Mouse (Mus musculus) WW6 (cell line): ENCODE measurements around the gene Kalrn.

Source experiments
- DNase-seq: peaks from one replicate; pipeline ENCODE4 v3.0.0-alpha.2; 2013; ENCODE audit warnings: low read depth, low spot score

Gene Kalrn

GRCm38 (mm10) chr16:34430131-34430530 lies 143.2 kb downstream of the Kalrn start:
- no peak for DNase-seq

DNA sequence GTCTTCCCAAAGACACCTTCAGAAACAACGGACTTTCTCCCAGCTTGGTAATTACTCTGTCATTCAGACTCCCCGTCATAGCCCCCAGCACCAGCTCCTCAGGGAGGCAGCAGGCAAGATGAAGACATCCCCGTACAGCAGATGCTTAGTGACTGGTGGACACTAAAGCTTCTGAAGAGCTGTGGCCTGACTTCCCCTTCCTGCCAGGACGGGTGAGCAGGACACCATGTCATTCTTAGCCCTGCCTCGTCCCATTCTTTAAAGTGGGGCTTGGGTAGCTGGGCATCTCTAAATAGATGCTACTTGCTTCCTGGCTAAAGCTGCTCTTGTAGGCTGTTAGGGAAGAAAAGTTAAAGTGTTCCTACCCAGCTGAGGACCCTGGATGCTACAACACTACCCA lies 145.7 kb downstream of the Kalrn start:
- DNase-seq = no peak

GRCm38 (mm10) chr16:34421473-34421872 lies 151.9 kb downstream of the Kalrn start:
- DNase-seq = no peak

GRCm38 (mm10) chr16:34417966-34418365 lies 155.4 kb downstream of the Kalrn start:
- DNase-seq = no peak

DNA sequence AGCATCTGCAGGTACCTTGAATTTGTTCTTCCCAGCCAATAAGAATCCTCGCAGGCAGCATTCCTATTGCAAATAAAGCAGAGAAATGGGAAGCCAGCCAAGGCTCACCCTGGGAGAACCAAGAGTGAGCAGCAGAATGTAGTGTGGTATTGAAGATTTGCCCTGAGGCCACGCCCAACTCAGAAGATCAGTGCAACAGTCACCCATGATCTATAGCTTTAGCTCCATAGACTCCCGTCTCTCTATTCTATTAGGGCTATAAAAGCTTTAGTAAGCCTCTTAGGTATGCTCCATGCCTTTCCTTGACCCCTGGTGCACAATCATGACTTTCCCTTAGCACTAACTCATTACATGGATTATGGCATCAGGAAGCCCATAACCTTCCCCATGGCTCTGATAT lies 155.9 kb downstream of the Kalrn start:
- DNase-seq = no peak

DNA sequence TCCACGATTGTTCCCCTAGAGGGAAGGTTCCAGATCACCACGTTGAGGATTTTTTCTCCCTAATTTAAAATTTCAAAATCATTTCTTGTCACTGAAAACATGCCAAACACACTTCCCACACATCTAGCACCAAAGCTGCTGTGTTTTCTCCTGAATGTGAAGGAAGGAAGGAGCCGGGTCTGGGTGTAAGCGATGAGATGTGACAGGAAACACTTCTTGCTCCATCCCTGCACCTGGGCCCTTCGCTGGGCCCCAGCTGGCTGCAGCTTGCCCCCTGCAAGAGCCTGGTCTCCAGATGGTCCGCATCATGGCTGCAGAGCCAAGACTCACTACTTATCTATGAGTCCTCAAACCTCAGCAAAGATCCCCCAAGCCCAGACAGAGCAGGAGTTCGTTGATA lies 158.8 kb downstream of the Kalrn start:
- no peak for DNase-seq

GRCm38 (mm10) chr16:34413868-34414333 lies 159.4 kb downstream of the Kalrn start:
- DNase-seq = no peak

DNA sequence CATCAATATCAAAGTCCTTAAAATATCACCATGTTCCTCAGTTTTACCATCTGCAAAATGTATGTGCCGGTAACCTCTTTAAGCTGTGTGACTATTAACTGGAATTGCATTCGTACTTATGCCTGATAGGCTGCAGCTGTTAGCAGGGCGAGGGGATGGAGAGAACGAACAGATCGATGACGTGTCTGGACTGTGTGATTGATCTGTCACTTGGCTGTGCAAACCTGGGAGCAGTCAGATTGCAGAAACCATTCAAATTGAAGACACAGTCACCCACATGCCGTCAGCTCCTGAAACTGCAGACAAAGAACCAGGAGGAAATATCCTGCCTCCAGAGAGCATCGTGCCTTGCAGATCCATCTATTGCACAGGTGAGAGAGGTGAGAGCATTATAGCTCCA lies 166.3 kb downstream of the Kalrn start:
- no peak for DNase-seq

DNA sequence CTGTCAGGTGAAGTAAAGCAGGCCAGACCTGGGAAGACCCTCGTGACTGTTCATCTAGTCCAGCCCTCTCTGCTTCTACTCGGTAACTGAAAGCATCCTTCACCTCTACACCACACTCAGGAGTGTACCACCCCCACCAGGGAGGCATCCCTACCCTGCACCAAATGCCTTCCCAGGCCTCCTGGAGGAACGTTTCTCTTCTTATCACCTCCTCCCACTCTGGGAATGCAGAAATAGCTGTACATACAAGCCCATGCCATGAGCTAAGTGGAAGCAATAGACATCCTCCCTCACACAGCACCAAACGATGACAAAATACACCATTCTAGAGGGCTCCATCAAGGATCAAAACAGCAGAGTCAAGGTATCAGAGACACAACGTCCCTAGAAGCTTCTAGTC lies 168.2 kb downstream of the Kalrn start:
- DNase-seq = no peak

- no peak for DNase-seq
Observed at GRCm38 (mm10) chr16:34401216-34401615, 172.1 kb downstream of the Kalrn start.

- DNase-seq = peak; percentile 7
Observed at GRCm38 (mm10) chr16:34400102-34400728, 173.1 kb downstream of the Kalrn start.

- no peak for DNase-seq
Observed at GRCm38 (mm10) chr16:34395221-34395811, 178.0 kb downstream of the Kalrn start.

GRCm38 (mm10) chr16:34389520-34390271 lies 183.6 kb downstream of the Kalrn start:
- DNase-seq = no peak

DNA sequence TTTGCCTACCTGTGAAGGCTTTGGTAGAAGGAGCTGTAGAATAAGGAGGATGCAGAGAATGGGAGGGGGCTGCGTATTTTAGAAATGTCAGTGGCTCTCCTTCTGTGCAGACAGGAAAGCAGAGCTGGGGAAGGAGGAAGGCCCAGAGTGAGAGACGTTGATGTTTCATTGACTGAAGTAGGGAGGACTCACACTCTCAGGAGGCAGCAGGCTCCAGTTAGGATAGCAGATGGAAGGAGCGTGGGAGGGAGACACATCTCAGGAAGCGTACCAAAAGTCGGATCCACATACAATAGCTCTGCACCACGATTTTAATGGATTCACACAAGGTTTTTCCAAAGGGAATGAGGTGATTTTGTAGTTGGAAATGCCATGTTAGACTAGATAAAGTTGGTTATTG lies 184.5 kb downstream of the Kalrn start:
- no peak for DNase-seq

DNA sequence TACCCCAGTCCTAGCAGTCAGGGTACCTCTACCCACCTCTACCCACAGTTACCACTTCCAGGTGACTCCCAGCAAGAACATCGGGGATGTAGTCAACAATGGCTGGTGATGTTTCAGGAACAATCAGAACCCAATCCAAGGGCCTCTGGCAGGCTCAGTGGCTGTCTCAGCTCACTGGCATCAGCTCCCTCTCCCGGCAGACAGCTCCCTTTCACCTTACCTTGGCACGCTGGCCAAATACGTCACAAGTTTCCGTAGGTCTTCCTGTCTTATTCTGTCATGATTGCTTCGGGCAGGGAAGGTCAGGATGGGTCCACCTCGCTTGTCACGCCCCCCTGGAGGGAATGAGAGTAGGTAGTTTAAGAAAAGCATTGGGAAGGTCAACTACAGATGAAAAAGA lies 188.3 kb downstream of the Kalrn start:
- DNase-seq = no peak

GRCm38 (mm10) chr16:34382992-34383391 lies 190.3 kb downstream of the Kalrn start:
- DNase-seq = no peak

GRCm38 (mm10) chr16:34376166-34376857 lies 197.0 kb downstream of the Kalrn start:
- no peak for DNase-seq

- DNase-seq = no peak
Observed at GRCm38 (mm10) chr16:34373519-34373918, 199.8 kb downstream of the Kalrn start.

DNA sequence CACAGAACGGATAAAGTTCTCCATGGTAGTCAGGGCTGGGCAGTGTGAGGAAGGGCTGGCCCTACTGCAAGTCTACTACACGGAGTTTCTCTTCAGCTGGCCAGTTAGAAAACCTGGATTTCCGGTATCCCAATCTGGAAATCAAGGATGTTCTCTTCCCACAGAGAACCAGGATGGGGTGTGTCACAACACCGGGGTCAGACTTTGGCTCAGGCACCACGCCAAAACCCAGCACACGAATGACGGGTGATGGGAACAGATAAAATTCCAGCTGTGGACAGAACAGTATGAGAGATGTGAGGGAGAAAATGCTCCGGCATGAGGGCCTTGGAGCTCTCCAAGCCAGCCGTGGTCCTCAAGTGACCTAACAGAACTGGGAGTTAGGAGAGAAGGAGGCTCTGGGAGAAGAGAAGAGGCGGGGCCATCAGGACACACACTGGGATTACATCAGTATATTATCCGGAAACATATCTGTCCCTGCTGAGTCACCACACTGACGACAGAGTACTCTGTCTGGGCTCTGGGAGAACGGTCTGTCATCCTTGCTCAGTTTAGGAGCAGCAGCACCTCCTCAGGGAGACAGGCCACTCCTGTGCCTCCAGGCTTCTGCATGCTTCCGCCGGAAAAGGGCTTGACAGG lies 201.1 kb downstream of the Kalrn start:
- DNase-seq = no peak

DNA sequence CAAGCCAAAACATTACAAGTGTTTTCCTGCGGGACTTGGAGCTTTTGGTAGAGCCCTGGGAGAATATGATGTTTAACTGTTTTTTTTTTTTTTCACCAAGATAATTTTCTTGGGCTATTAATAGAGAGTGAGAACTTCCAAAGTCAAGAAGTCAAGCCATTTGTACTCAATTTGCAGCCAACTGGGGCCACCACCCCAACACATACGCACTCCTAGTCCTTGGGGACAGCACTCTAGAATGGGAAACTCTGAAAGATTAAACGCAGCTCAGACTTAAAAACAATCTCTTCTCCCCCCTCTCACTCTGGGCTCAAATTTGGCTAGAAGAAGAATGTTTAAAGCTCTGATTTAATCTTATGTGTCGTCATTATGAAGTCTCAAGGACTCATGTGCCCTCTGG lies 214.1 kb downstream of the Kalrn start:
- DNase-seq = no peak

DNA sequence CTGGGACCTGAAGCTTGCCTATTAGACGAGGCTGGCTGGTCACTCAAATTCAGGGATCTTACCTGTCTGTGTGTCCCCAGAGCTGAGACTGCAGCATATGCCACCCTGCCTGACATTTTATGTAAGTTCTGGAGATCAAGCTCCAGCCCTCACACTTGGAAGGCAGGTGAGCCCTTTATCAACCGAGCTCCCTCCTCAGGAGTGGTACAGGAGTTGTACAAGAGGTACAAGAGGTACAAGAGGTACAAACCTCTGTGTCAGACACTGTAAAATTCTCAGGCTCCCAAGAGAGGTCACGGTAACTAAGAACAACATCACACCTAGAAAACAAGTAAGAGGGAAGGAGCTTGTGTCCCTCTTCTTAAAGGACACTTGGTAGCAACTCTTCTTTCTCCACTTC lies 217.8 kb downstream of the Kalrn start:
- DNase-seq = no peak

DNA sequence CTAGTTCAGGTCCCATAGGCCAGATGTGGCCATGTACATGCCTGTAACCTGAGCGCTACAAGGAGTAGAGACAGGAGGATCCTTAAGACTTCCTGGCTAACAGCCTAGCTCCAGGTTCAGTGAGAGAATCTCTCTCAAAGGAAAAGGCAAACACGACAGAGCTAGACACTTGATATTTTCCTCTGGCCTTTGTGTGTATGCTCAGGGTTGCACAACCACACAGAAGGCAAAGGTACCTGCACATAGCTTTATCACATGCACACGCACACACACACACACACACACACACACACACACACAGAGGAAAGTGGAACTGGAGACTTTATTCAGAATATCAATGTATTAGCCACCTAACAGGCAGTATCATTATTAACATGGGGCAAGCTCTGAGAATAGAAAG lies 219.3 kb downstream of the Kalrn start:
- DNase-seq = no peak
